Mouse (Mus musculus): ENCODE data around the gene Dbi. TPM values are rescaled to one million over a fixed set of nuclear protein-coding genes. Genes with fewer than 3 reads are reported as not detected.

Dbi gene
- polyA plus RNA-seq, 1 experiment: 354 TPM

DNA sequence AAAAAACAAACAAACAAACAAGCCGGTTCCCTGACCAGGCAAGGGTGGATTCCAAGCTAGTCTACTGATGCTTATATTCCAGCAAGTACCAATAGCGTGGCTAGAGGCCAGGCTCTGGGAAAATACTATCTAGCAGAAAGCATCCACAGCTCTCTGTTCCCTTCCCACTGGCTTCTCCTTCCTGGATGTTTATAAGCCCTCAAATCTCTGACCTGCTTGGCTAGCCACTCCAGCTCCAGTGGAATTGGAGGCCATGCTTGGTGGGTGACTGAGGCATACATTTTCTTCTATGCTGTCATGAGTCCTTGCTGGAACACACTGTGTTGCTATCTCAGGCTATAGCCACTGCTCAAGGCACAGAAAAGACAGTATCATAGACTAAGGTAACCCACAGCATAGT lies 2.0 kb downstream of the Dbi start:
- no peak for TF ChIP-seq CTCF (IDR thresholded peaks at IDR 0.05; ENCODE audit: low read depth, low read length)
- Histone ChIP-seq H3K36me3 (ENCODE audit: control insufficient read depth, insufficient read depth, low read length, poor library complexity, severe bottlenecking) (peaks cover 37% of the 10 kb centered on the region), H3K27ac (ENCODE audit: insufficient read depth, low read length) (no peak overlapping the region)

DNA sequence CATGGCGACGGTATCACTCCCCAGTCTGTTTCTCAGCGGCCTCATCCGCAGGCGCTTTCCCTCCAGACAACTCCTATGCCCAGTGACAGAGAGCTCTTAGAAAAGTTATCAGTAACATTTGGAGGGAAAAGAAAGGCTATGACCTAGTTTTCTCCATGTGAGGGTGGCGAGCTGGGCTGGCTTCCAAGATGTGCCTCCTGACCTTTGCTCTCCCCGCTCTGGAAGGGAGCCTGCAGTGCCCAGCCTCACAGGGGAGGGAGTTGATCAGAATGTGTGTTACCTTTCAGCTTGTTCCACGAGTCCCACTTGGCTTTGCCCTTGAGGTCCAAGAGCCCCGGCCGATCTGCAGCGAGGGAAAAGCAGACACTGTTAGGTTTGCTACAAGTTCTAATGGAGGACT lies 4.8 kb downstream of the Dbi start:
- H3K27ac ChIP-seq (ENCODE audit: insufficient read depth, low read length): no peak overlapping the region
- H3K4me1 ChIP-seq (ENCODE audit: control insufficient read depth, insufficient read depth, low read length): peaks cover 4% of the 10 kb centered on the region
- H3K27me3 ChIP-seq (ENCODE audit: control insufficient read depth, insufficient read depth, low read length, poor library complexity, severe bottlenecking): no peaks in the 10 kb centered on the region
- H3K9me3 ChIP-seq (replicated peaks; ENCODE audit: control insufficient read depth, insufficient read depth, low read length, poor library complexity, severe bottlenecking): peaks cover 9% of the 10 kb centered on the region
- H3K9ac ChIP-seq (ENCODE audit: low read depth, poor library complexity, severe bottlenecking): no peak overlapping the region
- TF ChIP-seq POLR2A (IDR thresholded peaks at IDR 0.05; ENCODE audit: insufficient read depth, low read length) (no peak), EP300 (IDR thresholded peaks at IDR 0.05; ENCODE audit: insufficient read depth, low read depth, low read length) (no peak), CTCF (IDR thresholded peaks at IDR 0.05; ENCODE audit: low read depth, low read length) (no peak)
- no peak overlapping the region for H3K4me3 ChIP-seq (ENCODE audit: low read depth, low read length)
- peaks cover 40% of the 10 kb centered on the region for H3K36me3 ChIP-seq (ENCODE audit: control insufficient read depth, insufficient read depth, low read length, poor library complexity, severe bottlenecking)

More for the DNA sequence above, 2.0 kb downstream of the Dbi start:
- Histone ChIP-seq H3K9me3 (replicated peaks; ENCODE audit: control insufficient read depth, insufficient read depth, low read length, poor library complexity, severe bottlenecking) (peaks cover 9% of the 10 kb centered on the region), H3K27me3 (ENCODE audit: control insufficient read depth, insufficient read depth, low read length, poor library complexity, severe bottlenecking) (no peaks in the 10 kb centered on the region), H3K4me3 (ENCODE audit: low read depth, low read length) (no peak overlapping the region), H3K9ac (ENCODE audit: low read depth, poor library complexity, severe bottlenecking) (no peak overlapping the region), H3K4me1 (ENCODE audit: control insufficient read depth, insufficient read depth, low read length) (peaks cover 6% of the 10 kb centered on the region)

DNA sequence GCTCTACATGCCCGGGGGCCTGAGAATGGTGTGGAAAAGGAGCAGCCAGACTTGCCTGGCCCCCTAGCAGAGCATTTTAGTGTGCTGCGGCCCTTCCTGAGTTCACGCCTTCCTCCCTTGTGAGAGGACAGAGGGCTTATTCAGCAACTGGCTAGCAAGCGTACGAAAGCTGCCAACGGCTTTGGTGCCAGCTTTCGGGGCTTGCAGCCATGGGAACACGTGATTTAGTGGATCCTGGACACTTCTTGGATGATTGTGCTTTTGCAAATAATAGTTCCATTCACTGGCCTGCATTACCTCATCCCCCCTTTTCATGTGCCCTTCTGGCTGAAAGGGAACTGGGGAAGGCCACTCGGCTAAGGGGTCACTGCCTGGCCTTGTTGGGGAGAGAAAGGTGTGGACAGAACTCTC lies 5.2 kb downstream of the Dbi start:
- H3K4me1 ChIP-seq (ENCODE audit: control insufficient read depth, insufficient read depth, low read length): peaks cover 4% of the 10 kb centered on the region
- no peak overlapping the region for H3K9ac ChIP-seq (ENCODE audit: low read depth, poor library complexity, severe bottlenecking)
- no peak for TF ChIP-seq EP300 (IDR thresholded peaks at IDR 0.05; ENCODE audit: insufficient read depth, low read depth, low read length)
- TF ChIP-seq POLR2A (IDR thresholded peaks at IDR 0.05; ENCODE audit: insufficient read depth, low read length): no peak
- TF ChIP-seq CTCF (IDR thresholded peaks at IDR 0.05; ENCODE audit: low read depth, low read length): no peak
- H3K36me3 ChIP-seq (ENCODE audit: control insufficient read depth, insufficient read depth, low read length, poor library complexity, severe bottlenecking): peaks cover 40% of the 10 kb centered on the region
- H3K9me3 ChIP-seq (replicated peaks; ENCODE audit: control insufficient read depth, insufficient read depth, low read length, poor library complexity, severe bottlenecking): peaks cover 9% of the 10 kb centered on the region
- no peak overlapping the region for H3K27ac ChIP-seq (ENCODE audit: insufficient read depth, low read length)
- no peaks in the 10 kb centered on the region for H3K27me3 ChIP-seq (ENCODE audit: control insufficient read depth, insufficient read depth, low read length, poor library complexity, severe bottlenecking)
- no peak overlapping the region for H3K4me3 ChIP-seq (ENCODE audit: low read depth, low read length)

DNA sequence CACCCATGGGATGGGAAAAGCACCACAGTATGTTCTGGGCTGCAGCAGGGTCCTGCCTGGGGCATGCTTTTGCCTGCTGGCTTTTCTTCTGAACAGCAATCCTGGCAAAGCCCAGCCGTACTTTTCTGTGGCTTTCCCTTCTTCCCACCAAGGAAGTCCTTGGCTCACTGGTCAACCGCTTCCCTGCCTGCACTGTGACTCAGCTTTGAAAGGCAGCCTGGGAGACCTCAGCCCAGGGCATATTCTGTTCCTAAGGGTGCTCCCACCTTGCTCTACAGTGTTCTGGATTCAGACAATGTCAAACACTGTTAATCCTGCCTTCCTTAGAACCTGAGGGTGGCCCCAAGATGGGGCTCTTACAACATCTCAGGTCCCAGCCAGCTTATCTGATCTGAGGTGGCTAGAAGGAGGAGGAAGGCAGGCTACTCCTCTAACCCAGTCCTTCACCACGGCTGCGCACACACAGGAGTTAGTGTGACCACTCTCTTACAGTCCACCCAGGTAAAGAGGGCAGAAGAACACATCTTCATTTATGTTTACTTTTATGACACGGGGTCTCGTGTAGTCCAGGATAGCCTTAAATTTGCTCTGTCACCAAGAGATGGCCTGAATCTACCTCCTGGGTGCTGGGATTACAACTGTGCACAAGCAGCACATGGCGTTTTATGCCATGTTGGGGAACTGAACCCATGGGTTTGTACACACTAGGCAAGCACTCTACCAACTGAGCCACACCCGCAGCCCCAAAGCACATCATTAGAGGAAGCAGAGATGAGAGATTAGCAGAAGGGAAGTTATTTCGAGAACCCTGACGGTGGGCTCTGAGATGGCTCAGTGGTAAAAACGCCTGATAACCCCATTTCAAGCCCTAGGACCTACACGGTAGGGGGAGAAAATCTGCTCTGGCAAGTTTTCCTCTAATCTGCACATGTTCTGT lies 8.4 kb downstream of the Dbi start:
- TF ChIP-seq POLR2A (IDR thresholded peaks at IDR 0.05; ENCODE audit: insufficient read depth, low read length): no peak
- TF ChIP-seq EP300 (IDR thresholded peaks at IDR 0.05; ENCODE audit: insufficient read depth, low read depth, low read length): no peak
- TF ChIP-seq CTCF (IDR thresholded peaks at IDR 0.05; ENCODE audit: low read depth, low read length): no peak
- Histone ChIP-seq H3K36me3 (ENCODE audit: control insufficient read depth, insufficient read depth, low read length, poor library complexity, severe bottlenecking) (peaks cover 30% of the 10 kb centered on the region), H3K4me1 (ENCODE audit: control insufficient read depth, insufficient read depth, low read length) (no peaks in the 10 kb centered on the region), H3K27me3 (ENCODE audit: control insufficient read depth, insufficient read depth, low read length, poor library complexity, severe bottlenecking) (no peaks in the 10 kb centered on the region), H3K27ac (ENCODE audit: insufficient read depth, low read length) (peak overlapping the region; percentile 3), H3K9me3 (replicated peaks; ENCODE audit: control insufficient read depth, insufficient read depth, low read length, poor library complexity, severe bottlenecking) (peaks cover 9% of the 10 kb centered on the region), H3K4me3 (ENCODE audit: low read depth, low read length) (no peak overlapping the region), H3K9ac (ENCODE audit: low read depth, poor library complexity, severe bottlenecking) (no peak overlapping the region)

DNA sequence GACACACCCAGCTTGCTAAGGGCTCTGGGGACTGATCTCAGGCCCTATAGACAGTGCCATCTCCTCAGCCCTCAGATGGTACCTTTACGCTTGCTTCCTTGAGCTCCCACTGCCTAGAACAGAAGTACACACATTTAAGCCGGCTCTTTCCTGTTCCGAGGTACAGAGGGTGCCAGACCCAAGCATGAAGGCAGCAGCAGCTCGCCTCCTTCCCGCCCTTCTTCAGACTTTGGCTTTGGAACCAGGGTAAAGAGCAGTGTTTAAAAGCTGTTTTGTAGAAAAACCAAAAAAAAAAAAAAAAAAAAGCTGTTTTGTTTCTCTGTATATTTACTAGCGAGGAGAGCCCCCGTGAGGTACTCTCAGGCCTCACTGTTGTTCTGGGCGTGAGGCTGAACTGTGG lies 9.1 kb downstream of the Dbi start:
- H3K27ac ChIP-seq (ENCODE audit: insufficient read depth, low read length): no peak overlapping the region
- peaks cover 9% of the 10 kb centered on the region for H3K9me3 ChIP-seq (replicated peaks; ENCODE audit: control insufficient read depth, insufficient read depth, low read length, poor library complexity, severe bottlenecking)
- no peaks in the 10 kb centered on the region for H3K4me1 ChIP-seq (ENCODE audit: control insufficient read depth, insufficient read depth, low read length)
- H3K9ac ChIP-seq (ENCODE audit: low read depth, poor library complexity, severe bottlenecking): no peak overlapping the region
- no peak overlapping the region for H3K4me3 ChIP-seq (ENCODE audit: low read depth, low read length)
- peaks cover 30% of the 10 kb centered on the region for H3K36me3 ChIP-seq (ENCODE audit: control insufficient read depth, insufficient read depth, low read length, poor library complexity, severe bottlenecking)
- H3K27me3 ChIP-seq (ENCODE audit: control insufficient read depth, insufficient read depth, low read length, poor library complexity, severe bottlenecking): no peaks in the 10 kb centered on the region
- TF ChIP-seq CTCF (IDR thresholded peaks at IDR 0.05; ENCODE audit: low read depth, low read length) (no peak), POLR2A (IDR thresholded peaks at IDR 0.05; ENCODE audit: insufficient read depth, low read length) (no peak)

DNA sequence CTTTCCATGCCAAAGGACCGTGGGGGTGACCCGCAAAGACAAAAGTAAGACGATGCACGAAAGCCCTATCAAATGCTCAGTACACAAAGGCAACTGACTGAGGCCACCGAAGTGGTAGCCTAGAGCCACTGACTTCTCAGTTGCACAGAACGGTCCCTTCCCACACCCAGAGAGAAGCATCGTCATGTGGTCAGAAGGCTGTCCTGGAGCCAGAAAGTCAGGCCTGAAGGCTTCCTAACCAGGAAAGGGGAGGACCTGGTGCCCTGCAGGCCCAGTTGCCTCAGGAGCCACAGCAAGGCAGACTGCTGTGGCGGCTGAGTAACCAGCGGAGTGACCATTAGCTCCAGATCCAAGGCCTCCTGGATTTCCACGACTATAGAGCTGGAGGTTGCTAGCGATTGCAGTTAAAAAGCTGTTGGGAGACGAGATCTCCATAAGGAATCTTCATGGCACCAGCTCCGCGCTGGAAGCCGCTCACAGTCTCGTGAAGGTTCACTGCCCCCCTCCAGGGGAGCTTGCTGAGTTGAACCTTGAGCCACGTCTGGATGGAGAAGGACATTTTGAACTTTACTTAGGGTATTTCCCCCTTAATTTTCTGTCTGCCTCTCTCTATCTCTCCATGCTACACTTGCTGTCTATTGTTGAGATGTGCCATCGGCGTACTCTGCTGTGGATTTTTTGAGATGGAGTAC lies 11.0 kb downstream of the Dbi start:
- Histone ChIP-seq H3K4me3 (ENCODE audit: low read depth, low read length) (no peak overlapping the region), H3K36me3 (ENCODE audit: control insufficient read depth, insufficient read depth, low read length, poor library complexity, severe bottlenecking) (peaks cover 12% of the 10 kb centered on the region), H3K27ac (ENCODE audit: insufficient read depth, low read length) (no peak overlapping the region), H3K9ac (ENCODE audit: low read depth, poor library complexity, severe bottlenecking) (no peak overlapping the region), H3K9me3 (replicated peaks; ENCODE audit: control insufficient read depth, insufficient read depth, low read length, poor library complexity, severe bottlenecking) (peaks cover 8% of the 10 kb centered on the region), H3K4me1 (ENCODE audit: control insufficient read depth, insufficient read depth, low read length) (no peaks in the 10 kb centered on the region), H3K27me3 (ENCODE audit: control insufficient read depth, insufficient read depth, low read length, poor library complexity, severe bottlenecking) (no peaks in the 10 kb centered on the region)
- TF ChIP-seq POLR2A (IDR thresholded peaks at IDR 0.05; ENCODE audit: insufficient read depth, low read length) (no peak), EP300 (IDR thresholded peaks at IDR 0.05; ENCODE audit: insufficient read depth, low read depth, low read length) (no peak), CTCF (IDR thresholded peaks at IDR 0.05; ENCODE audit: low read depth, low read length) (no peak)
